Mouse (Mus musculus) lung, embryonic 16.5 days (tissue): ENCODE measurements at regions not wholly inside any gene's neighbourhood (a gene's known extent, or its start where the extent isn't known, plus 50 kb on each side); places are given as distances from the start of the nearest gene placed in this dataset.

Experiments
- ATAC-seq: fragments of 200-750 bp; cut with Nextera tagmentation; 2 replicates; pipeline ENCODE4 v1.8.0; 2017; ENCODE audit warnings: low read depth, mild to moderate bottlenecking, moderate library complexity
- H3K27ac ChIP-seq: fragments of 300-500 bp; sonication (generic); 2 replicates; pipeline ENCODE4 v1.5.1; 2014; ENCODE audit warnings: mild to moderate bottlenecking, control low read depth, low read length
- H3K27me3 ChIP-seq: fragments of 300-500 bp; sonication (generic); 2 replicates; pipeline ENCODE4 v1.6.1; 2014; ENCODE audit warnings: low read depth, low read length, mixed read lengths; ENCODE audit not compliant: control insufficient read depth, insufficient read depth
- H3K36me3 ChIP-seq: fragments of 300-500 bp; sonication (generic); 2 replicates; pipeline ENCODE4 v1.6.1; 2014; ENCODE audit warnings: low read length; ENCODE audit not compliant: control insufficient read depth, insufficient read depth
- H3K4me1 ChIP-seq: fragments of 300-500 bp; sonication (generic); replicated peaks from 2 replicates; pipeline ENCODE4 v1.6.1; 2014; ENCODE audit warnings: low read length, mixed read lengths; ENCODE audit not compliant: control insufficient read depth, insufficient read depth
- H3K4me2 ChIP-seq: fragments of 300-500 bp; sonication (generic); 2 replicates; pipeline ENCODE4 v1.6.1; 2014; ENCODE audit warnings: low read depth, low read length, control low read depth
- H3K4me3 ChIP-seq: fragments of 300-500 bp; sonication (generic); 2 replicates; pipeline ENCODE4 v1.5.1; 2014; ENCODE audit warnings: mild to moderate bottlenecking, low read length, control low read depth
- H3K9ac ChIP-seq: fragments of 300-500 bp; sonication (generic); 2 replicates; pipeline ENCODE4 v1.6.1; 2014; ENCODE audit warnings: low read length, control low read depth
- H3K9me3 ChIP-seq: fragments of 300-500 bp; sonication (generic); 2 replicates; pipeline ENCODE4 v1.6.1; 2016; ENCODE audit warnings: low read length; ENCODE audit not compliant: control insufficient read depth
- WGBS: fragments of 180-500 bp; shearing (Covaris S2); extraction: QIAGEN DNeasy Blood & Tissue Kit; methylation state at CpG from one replicate; pipeline ENCODE4 v1.1.7; 2014; 5-methylcytosine and 5-hydroxymethylcytosine counted together

- no peak overlapping the region for H3K4me2 ChIP-seq
- 49% methylated on average over 2 of the region's 2 CpGs for WGBS
- no peaks in the 10 kb centered on the region for H3K36me3 ChIP-seq
- H3K27me3 ChIP-seq: no peaks in the 10 kb centered on the region
- H3K27ac ChIP-seq: no peak overlapping the region
- H3K9me3 ChIP-seq: no peaks in the 10 kb centered on the region
- ATAC-seq: 0 out of 2 replicates have a peak, but pooled peaks have one; percentile 28
- no peak overlapping the region for H3K9ac ChIP-seq
- no peaks in the 10 kb centered on the region for H3K4me1 ChIP-seq
- H3K4me3 ChIP-seq: no peak overlapping the region
These were observed 352.2 kb upstream of the Nudt12 start for GRCm38 (mm10) chr17:59365340-59365739.

DNA sequence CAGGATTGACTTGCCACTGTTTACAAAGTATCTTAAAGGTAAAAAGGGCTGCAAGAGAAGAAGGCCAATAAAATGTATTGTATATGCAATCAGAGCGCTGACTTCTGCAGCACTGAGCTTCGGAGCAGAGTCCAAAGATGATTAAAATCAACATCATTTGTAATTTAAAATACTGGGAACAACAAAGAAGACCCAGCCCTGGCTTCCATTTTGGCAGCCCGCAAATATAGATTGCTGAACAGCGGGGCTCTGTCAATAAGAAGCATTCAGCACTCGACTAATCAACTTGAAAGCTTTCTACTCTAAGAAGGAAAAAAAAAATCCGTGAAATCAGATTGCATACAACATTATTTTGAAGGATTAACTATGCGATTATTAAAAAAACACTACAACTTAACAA, 348.9 kb upstream of the Nudt12 start:
- no peaks in the 10 kb centered on the region for H3K9me3 ChIP-seq
- no peak overlapping the region for H3K9ac ChIP-seq
- no peak for ATAC-seq
- H3K27me3 ChIP-seq: no peaks in the 10 kb centered on the region
- WGBS: 44% methylated on average over 7 of the region's 7 CpGs
- no peak overlapping the region for H3K4me2 ChIP-seq
- H3K36me3 ChIP-seq: no peaks in the 10 kb centered on the region
- no peak overlapping the region for H3K4me3 ChIP-seq
- no peaks in the 10 kb centered on the region for H3K4me1 ChIP-seq
- H3K27ac ChIP-seq: no peak overlapping the region

DNA sequence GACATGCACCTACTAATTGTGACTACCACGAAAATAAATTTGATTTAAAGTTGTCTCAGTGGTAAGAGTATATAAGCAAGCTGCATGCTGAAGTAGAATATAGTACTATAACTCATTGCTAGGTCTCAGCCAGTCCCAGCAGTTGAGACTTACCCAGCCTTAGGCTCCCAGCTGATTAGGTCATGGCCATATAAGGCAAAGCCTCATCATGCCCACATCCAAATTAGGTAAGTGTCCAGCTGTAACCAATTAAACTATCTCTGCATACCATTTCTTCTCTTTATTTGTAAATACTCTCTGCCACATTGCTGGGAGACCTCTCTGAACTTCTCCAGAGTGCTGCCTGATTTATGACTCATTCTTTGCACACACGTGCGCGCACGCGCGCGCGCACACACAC, 347.9 kb upstream of the Nudt12 start:
- 83% methylated on average over 9 of the region's 9 CpGs for WGBS
- Histone ChIP-seq H3K4me1 (no peaks in the 10 kb centered on the region), H3K27ac (no peak overlapping the region), H3K4me3 (no peak overlapping the region), H3K27me3 (no peaks in the 10 kb centered on the region), H3K9me3 (no peaks in the 10 kb centered on the region), H3K4me2 (no peak overlapping the region), H3K9ac (no peak overlapping the region), H3K36me3 (no peaks in the 10 kb centered on the region)
- ATAC-seq: no peak

GRCm38 (mm10) chr17:59359503-59359902, 346.3 kb upstream of the Nudt12 start:
- 65% methylated on average over 5 of the region's 5 CpGs for WGBS
- ATAC-seq: no peak
- Histone ChIP-seq H3K27me3 (no peaks in the 10 kb centered on the region), H3K4me2 (no peak overlapping the region), H3K4me1 (no peaks in the 10 kb centered on the region), H3K9me3 (no peaks in the 10 kb centered on the region), H3K9ac (no peak overlapping the region), H3K27ac (no peak overlapping the region), H3K4me3 (no peak overlapping the region), H3K36me3 (no peaks in the 10 kb centered on the region)

- WGBS: 79% methylated on average over 4 of the region's 4 CpGs
- Histone ChIP-seq H3K36me3 (no peaks in the 10 kb centered on the region), H3K9ac (no peak overlapping the region), H3K4me2 (no peak overlapping the region), H3K9me3 (no peaks in the 10 kb centered on the region), H3K27me3 (no peaks in the 10 kb centered on the region), H3K4me1 (no peaks in the 10 kb centered on the region), H3K27ac (no peak overlapping the region), H3K4me3 (no peak overlapping the region)
- ATAC-seq: no peak
These were observed 332.4 kb upstream of the Nudt12 start for GRCm38 (mm10) chr17:59345526-59345925.

GRCm38 (mm10) chr17:59297939-59298338, 284.8 kb upstream of the Nudt12 start:
- Histone ChIP-seq H3K36me3 (no peaks in the 10 kb centered on the region), H3K27me3 (no peaks in the 10 kb centered on the region), H3K4me3 (no peak overlapping the region), H3K9ac (no peak overlapping the region), H3K4me1 (no peaks in the 10 kb centered on the region), H3K27ac (no peak overlapping the region), H3K9me3 (no peaks in the 10 kb centered on the region), H3K4me2 (no peak overlapping the region)
- WGBS: 76% methylated on average over 5 of the region's 5 CpGs
- ATAC-seq: no peak

DNA sequence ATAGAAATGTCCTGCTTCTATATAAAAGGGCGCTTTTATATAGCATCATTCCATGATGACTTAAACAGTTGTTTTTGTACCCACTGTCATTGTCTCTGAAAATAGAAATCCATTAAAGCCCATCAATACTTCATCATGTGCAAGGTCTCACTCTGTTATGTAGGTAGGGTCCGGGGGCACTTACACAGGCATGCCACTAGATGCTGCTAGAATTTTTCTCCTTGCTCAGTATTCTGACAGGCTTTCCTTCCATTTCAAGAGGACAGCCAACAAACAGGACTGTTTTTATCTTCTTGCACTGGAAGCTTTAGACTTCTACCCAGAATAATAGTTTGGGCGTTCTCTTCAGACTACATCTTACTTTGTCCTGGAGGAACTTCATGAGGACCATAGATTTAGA, 268.2 kb upstream of the Nudt12 start:
- H3K36me3 ChIP-seq: no peaks in the 10 kb centered on the region
- H3K4me1 ChIP-seq: no peaks in the 10 kb centered on the region
- ATAC-seq: no peak
- no peak overlapping the region for H3K4me3 ChIP-seq
- no peak overlapping the region for H3K4me2 ChIP-seq
- H3K27me3 ChIP-seq: no peaks in the 10 kb centered on the region
- no peaks in the 10 kb centered on the region for H3K9me3 ChIP-seq
- H3K27ac ChIP-seq: no peak overlapping the region
- H3K9ac ChIP-seq: no peak overlapping the region
- 46% methylated on average over 3 of the region's 3 CpGs for WGBS

- no peak overlapping the region for H3K27ac ChIP-seq
- H3K4me1 ChIP-seq: no peaks in the 10 kb centered on the region
- no peak overlapping the region for H3K9ac ChIP-seq
- WGBS: 76% methylated on average over 10 of the region's 10 CpGs
- H3K27me3 ChIP-seq: no peaks in the 10 kb centered on the region
- no peak for ATAC-seq
- H3K4me2 ChIP-seq: no peak overlapping the region
- no peak overlapping the region for H3K4me3 ChIP-seq
- no peaks in the 10 kb centered on the region for H3K9me3 ChIP-seq
- no peaks in the 10 kb centered on the region for H3K36me3 ChIP-seq
These were observed 266.6 kb upstream of the Nudt12 start for GRCm38 (mm10) chr17:59279811-59280210.

DNA sequence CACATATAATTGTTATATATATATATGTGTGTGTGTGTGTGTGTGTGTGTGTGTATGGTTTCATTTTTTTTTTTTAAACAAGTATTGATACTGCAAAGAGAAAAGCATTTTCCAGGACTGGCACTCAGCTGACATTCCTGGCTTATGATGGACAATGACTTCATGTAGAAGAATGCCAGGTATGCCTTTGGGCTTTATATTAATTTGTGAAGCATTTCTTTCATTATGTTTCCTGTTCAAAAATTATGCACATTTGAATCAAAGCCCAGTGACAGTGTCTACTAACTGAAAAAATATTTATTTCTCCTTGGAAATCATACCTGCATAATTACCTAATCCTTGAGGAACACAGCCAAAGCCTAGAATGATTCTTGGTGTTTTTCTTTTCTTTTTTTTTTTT, 256.4 kb upstream of the Nudt12 start:
- Histone ChIP-seq H3K27me3 (no peaks in the 10 kb centered on the region), H3K4me3 (no peak overlapping the region), H3K36me3 (no peaks in the 10 kb centered on the region), H3K4me2 (no peak overlapping the region), H3K27ac (no peak overlapping the region), H3K9ac (no peak overlapping the region), H3K9me3 (no peaks in the 10 kb centered on the region), H3K4me1 (no peaks in the 10 kb centered on the region)
- no peak for ATAC-seq

GRCm38 (mm10) chr17:59249000-59249399, 235.8 kb upstream of the Nudt12 start:
- Histone ChIP-seq H3K9ac (no peak overlapping the region), H3K4me1 (no peaks in the 10 kb centered on the region), H3K4me2 (no peak overlapping the region), H3K36me3 (no peaks in the 10 kb centered on the region), H3K9me3 (no peaks in the 10 kb centered on the region), H3K27me3 (no peaks in the 10 kb centered on the region), H3K27ac (no peak overlapping the region), H3K4me3 (no peak overlapping the region)
- ATAC-seq: no peak
- 80% methylated on average over 5 of the region's 5 CpGs for WGBS
